Mouse (Mus musculus): ENCODE measurements at regions not wholly inside any gene's neighbourhood (a gene's known extent, or its start where the extent isn't known, plus 50 kb on each side); places are given as distances from the start of the nearest gene placed in this dataset.
A peak's percentile ranks its signal among the peaks of the same experiment; 100 is the strongest.

GRCm38 (mm10) chr1:186399762-186400161 is 282.7 kb upstream of the Lyplal1 start:
- intact Hi-C loops (cut with DNase I; ENCODE audit: low total_unique reads), result loop anchor here (10.0 kb wide), 1 partner anchor 295 kb away; no protein-coding TSS in a partner anchor
- DNase-seq, result peak; percentile 33

DNA sequence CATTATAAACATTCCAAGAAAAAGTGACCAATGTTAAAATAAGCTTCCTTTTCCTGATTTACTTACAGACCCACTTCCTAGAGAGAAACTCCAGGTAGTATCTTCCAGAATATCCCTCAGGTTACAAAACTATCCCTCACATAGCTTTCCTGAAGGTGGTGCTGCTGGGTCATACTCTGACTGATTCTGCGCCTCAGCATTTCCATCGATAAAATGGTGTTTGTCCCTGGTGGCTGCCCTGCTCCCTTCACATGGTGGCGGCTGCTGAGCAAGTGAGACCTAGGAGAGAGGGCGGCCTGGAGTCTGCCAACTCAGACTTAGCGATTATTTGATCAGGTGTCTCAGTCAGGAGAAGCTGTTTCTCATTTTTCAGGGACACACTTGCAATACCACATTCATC is 275.9 kb upstream of the Lyplal1 start:
- intact Hi-C loops (cut with DNase I; ENCODE audit: low total_unique reads), result loop anchor here (10.0 kb wide), 1 partner anchor 302 kb away; no protein-coding TSS in a partner anchor
- DNase-seq, result peak; percentile 30

GRCm38 (mm10) chr1:186384440-186384839 is 267.3 kb upstream of the Lyplal1 start:
- DNase-seq, result no peak
- intact Hi-C loops (cut with DNase I; ENCODE audit: low total_unique reads), result no loop called here

DNA sequence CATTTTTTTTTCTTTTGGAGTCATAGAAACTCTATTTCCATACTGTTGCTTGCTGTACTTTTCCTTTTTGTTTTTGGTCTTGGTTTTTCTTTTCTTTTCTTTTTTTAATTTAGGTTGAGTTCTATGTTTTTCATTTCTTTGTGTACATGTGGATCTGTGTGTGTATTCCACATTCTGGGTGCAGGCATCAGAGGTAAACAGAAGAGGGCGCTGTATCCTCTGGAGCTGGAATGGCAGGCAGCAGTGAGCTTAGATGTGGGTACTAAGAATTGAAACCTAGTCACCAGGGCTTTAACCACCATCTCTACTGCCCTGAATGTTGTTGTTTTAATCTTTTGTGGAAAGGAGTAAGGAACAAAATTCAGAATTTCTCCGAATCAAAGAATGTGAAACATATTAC is 266.3 kb upstream of the Lyplal1 start:
- intact Hi-C loops (cut with DNase I; ENCODE audit: low total_unique reads), result no loop called here
- DNase-seq, result no peak

- intact Hi-C loops (cut with DNase I; ENCODE audit: low total_unique reads), result no loop called here
- no peak for DNase-seq
These were observed 265.9 kb upstream of the Lyplal1 start for GRCm38 (mm10) chr1:186383006-186383405.

DNA sequence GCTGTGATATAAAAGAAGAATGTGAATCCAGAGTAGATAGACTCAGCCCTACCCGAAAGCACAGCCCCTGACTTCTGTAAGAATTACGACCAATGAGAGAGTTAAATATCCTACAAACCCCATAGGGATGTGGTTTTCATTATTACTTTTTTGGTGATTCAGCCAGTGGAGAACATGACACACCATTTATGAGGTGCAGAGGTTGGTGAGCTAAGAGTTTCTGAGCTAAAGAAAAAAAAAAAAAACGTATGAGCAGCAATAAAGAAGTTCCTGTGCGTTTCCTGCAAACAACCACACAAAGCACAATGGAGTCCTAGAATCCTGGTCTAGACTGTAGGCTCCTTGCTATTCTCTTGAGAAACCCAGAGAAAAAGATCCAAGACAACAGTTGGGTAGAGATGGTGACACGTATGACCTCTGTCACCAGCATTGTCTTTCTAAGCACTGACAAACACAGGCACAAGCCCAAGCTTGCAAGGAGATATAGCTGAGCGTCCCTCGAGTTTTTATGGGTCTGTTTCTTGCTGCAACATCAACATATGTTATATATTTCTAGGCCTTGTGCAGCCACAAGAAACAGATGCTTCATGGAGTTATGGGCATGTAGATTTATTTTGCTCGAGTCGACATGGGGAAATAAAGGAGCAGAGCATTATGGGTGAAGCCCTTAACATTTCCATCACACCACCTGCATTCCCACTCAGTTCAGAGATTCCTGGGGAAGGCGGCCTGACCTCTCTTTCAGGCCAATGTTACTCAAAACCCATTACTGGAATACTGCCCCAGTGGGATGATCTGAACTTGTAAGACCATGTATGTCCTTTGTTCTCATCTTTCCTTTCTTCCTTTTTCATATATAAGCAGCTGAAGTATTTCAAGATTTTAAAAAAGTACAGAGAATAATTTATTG is 263.1 kb upstream of the Lyplal1 start:
- no peak for DNase-seq
- intact Hi-C loops (cut with DNase I; ENCODE audit: low total_unique reads), result no loop called here

GRCm38 (mm10) chr1:186376906-186377623 is 260.0 kb upstream of the Lyplal1 start:
- no peak for DNase-seq
- intact Hi-C loops (cut with DNase I; ENCODE audit: low total_unique reads), result no loop called here

DNA sequence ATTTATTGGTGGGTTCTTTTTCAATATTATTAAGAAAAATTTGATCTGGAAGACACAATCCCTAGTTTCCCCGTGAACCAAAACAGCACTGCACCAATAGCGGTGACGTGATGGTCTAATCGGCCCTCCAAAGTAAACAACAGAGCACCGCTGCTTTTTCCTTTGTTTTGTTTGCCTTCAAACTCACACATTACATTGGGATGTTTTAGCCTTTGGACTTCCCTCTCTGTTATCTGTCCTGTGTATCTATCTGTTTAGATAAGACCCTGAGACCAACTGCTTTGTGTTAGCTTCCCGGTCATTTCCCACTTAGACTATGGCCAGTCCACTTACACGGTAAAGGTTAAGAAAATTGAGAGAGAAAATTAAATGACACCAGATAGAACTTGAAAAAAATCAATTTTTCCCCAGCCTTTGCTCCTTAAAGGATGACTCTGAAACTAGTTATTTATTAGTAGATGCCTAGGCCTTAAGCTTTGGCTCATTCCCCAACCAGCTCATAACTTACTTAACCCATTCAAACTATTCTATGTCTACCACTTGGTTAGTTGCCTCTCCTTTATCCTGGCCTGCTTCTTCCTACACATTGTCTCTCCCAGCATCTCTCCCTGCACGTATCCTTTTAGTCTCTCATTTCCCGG is 257.0 kb upstream of the Lyplal1 start:
- intact Hi-C loops (cut with DNase I; ENCODE audit: low total_unique reads), result no loop called here
- DNase-seq, result no peak

- DNase-seq, result no peak
- intact Hi-C loops (cut with DNase I; ENCODE audit: low total_unique reads), result no loop called here
These were observed 256.3 kb upstream of the Lyplal1 start for GRCm38 (mm10) chr1:186373386-186373785.

DNA sequence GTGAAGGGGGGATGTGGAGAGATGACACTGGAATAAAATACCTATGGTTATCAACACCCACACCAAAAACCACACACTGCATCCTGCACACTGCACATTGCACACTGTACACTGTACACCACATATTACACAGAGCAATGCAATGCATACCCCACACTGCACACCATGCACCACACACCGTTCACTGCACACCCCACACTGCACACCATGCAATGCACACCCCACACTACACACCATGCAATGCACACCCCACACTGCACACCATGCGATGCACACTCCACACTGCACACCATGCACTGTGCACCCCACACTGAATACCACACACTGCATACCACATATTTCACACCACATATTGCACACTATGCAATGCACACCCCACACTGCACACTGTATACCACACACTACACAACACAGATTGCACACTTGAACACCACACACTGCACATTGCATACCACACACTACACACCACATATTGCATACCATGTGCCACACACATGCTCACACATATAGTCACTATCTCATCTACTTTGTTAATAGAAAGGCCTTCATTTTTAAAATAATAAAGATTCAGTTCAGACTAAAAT is 255.8 kb upstream of the Lyplal1 start:
- no peak for DNase-seq
- intact Hi-C loops (cut with DNase I; ENCODE audit: low total_unique reads), result no loop called here

- DNase-seq, result no peak
- intact Hi-C loops (cut with DNase I; ENCODE audit: low total_unique reads), result no loop called here
These were observed 246.2 kb upstream of the Lyplal1 start for GRCm38 (mm10) chr1:186363356-186363755.

DNA sequence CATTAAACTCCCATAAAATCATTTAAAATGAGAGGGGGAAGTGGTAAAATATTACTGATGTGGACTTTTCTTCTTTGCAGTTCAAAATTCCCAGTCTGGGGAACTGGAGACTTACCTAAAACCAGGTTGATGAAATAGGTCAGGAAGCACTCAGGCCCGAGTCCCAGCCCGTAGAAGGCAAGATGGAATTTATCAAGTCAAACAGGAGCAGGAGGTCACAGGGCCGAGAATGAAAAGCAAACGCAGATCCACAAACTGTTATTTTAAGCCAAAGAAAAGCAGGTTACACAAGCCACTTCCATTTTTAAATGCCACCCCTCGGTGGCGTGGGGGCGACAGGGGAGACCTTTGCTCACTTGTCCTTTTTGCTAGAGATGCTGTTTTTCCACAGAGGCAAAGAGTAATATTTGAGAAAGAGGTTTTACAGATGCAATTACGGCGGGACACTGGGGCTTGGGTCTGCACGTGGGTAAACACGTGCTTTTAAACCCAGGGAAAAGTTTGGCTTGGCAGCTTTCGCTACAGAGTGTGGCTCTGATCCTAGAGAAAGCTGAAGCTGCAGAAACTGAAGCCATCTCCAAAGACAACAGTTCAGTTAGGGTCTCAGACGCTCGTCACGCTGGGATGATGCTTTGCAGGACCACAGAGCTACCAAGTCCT is 241.0 kb upstream of the Lyplal1 start:
- intact Hi-C loops (cut with DNase I; ENCODE audit: low total_unique reads), result no loop called here
- peak; percentile 32 for DNase-seq

- intact Hi-C loops (cut with DNase I; ENCODE audit: low total_unique reads), result no loop called here
- no peak for DNase-seq
These were observed 237.6 kb upstream of the Lyplal1 start for GRCm38 (mm10) chr1:186354742-186355141.

DNA sequence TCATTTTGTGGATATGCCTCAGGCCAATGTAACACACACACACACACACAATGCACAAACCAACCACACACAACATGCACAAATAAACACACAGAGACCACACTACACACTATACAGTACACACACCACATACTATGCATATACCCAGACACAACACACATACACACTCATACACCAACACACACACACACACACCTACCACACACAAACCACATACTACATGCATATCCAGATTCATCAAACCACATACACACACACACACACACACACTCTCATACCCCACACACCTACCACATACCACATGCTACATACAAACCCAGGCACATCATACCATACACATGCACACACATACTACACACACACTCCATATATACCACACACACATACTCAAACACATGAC is 237.0 kb upstream of the Lyplal1 start:
- intact Hi-C loops (cut with DNase I; ENCODE audit: low total_unique reads), result no loop called here

GRCm38 (mm10) chr1:186350381-186350780 is 233.3 kb upstream of the Lyplal1 start:
- no peak for DNase-seq
- intact Hi-C loops (cut with DNase I; ENCODE audit: low total_unique reads), result no loop called here

More for the DNA sequence above, 237.0 kb upstream of the Lyplal1 start:
- DNase-seq, result no peak

DNA sequence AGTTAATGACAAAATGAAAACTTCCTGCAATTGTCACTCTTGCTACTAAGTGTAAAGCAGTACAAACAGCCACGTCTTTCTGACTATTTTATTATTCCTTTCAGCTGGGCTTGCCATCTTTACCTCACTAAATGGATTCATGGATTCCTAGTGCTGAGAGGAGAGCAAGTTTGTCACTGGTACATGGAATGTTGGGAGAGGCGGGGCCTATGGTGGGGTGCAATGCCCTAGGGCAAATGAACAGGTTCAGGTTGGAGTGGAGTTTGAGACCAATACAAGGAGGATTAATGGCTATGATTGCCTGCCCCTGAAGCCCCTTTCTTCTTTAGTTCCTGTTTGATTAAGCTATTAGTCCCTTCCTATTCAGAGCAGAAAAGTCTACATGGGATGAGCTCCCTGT is 232.9 kb upstream of the Lyplal1 start:
- DNase-seq, result no peak
- intact Hi-C loops (cut with DNase I; ENCODE audit: low total_unique reads), result no loop called here

GRCm38 (mm10) chr1:186347413-186348147 is 230.5 kb upstream of the Lyplal1 start:
- DNase-seq, result no peak
- intact Hi-C loops (cut with DNase I; ENCODE audit: low total_unique reads), result no loop called here

GRCm38 (mm10) chr1:186345449-186345848 is 228.3 kb upstream of the Lyplal1 start:
- DNase-seq, result no peak

More at GRCm38 (mm10) chr1:186345449-186345848, 228.3 kb upstream of the Lyplal1 start:
- intact Hi-C loops (cut with DNase I; ENCODE audit: low total_unique reads), result no loop called here

Data from gastrocnemius, postnatal 14 days (tissue).